Mouse (Mus musculus) telencephalon, adult 2 months (tissue): ENCODE measurements around the gene Scn5a.

ENCODE experiments used
- DNase-seq: peaks from one replicate; pipeline ENCODE4 v3.0.0-alpha.2; 2011; ENCODE audit warnings: low read depth, low spot score

The Scn5a gene

DNA sequence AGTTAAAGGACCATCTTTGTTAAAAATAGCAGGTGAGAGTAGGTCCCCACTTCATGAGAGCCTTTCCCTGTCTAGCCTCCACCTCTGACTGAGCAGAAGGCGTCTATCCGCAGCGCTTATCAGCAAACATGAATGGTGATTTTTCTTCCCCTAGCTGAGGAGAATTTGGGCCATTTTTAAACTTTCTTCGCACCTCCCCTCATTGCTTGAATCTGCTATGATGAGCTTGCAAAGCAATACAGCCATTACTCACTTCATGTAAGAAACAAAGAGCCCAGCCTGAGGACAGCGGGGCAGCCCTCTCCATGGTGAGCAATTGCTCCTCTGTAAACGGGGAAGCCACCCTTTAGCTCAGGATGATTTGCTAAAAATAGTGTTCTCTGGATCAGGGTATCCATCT is 14.0 kb downstream of the Scn5a start:
- peak; percentile 40 for DNase-seq

DNA sequence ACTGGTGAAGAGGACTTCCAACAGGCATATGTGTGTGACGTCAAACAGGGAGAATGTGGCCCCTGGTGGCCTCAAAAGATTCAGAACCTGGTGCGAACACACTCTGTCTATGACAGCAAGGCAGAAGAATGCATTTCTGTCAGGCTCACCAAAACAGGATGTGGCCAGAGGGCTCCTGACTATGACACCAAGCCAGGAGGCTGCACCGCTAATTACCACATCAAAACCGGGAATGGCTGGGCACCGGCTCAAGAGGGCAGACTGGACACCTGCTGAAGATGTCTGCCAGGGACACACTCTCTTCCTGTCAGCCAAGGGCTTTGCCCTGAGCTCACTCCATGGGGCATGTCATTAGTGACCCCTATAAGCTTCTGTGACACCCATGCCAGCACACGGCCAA is 15.2 kb downstream of the Scn5a start:
- DNase-seq: no peak

GRCm38 (mm10) chr9:119562256-119562655 is 16.6 kb downstream of the Scn5a start:
- no peak for DNase-seq

- no peak for DNase-seq
Observed at GRCm38 (mm10) chr9:119561746-119562145, 17.1 kb downstream of the Scn5a start.

- peak; percentile 51 for DNase-seq
Observed at GRCm38 (mm10) chr9:119559537-119560276, 19.1 kb downstream of the Scn5a start.

DNA sequence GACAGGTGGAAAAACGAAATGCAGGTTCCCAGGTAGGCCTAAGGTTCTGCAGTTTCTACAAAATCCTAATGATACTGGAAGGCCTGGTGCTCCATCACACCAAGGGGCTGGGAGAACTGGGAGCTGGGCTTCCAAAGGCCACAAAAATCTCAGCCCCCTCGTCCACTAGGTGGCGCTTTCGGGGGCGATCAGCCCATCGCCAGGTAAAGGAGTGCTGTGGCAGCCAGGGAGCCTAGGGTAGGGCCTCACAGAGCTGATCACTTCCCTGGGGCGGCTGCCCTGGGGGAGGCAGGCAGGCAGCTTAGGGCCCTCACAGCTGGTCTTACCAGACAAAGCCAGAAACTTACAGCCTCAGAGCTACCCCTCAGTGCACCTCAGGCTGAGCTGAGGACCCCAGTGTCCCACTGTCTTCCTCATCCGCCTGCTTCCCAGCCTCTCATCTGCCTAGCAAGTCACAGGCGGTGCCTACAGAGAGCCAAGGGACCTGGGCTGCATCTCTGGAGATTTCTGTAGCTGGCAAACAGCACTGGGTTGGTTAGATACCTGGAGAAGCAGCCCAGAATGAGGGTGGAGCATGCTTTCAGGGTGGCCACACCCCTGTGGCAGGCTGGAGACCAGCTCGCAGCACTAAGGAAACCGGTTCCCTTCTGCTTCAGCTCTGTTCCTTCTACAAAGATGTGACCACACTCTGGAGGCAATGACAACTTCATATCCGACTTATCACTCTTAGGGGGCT is 20.5 kb downstream of the Scn5a start:
- DNase-seq: no peak

DNA sequence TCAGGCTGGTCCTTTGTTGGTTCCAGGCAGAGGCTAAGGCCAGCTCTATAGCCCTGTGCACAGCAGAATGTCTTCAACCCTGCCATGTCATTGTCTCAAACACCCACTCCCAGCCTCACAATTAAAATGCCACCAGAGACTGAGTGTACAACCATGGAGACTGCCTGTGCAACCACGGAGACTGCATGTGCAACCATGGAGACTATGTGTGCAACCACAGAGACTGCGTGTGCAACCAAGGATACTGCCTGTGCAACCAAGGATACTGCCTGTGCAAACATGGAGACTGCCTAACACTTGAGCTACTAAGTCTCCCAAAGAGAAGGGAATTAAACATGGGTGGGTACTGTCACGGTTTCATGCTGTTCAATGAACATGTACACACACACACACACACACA is 22.8 kb downstream of the Scn5a start:
- DNase-seq: no peak

DNA sequence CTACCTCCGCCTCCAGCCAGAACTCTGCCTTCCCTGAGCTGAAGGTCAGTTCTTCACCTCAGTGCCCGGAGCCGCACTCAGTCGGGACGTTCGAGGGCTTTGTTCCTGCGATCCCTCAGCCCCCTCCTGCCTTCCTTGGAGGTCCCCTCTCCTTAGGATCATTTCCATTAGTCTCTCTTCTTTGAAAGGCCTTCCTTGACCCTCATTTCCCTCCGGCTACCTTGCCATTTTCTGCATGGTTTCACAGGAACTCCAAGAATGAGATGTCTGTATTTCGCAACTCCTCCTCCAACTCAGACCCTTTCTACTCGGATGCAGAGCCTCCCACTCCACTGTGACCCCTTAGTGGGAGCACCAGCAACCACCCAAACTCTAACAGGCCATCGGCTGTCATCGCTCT is 31.3 kb downstream of the Scn5a start:
- no peak for DNase-seq

DNA sequence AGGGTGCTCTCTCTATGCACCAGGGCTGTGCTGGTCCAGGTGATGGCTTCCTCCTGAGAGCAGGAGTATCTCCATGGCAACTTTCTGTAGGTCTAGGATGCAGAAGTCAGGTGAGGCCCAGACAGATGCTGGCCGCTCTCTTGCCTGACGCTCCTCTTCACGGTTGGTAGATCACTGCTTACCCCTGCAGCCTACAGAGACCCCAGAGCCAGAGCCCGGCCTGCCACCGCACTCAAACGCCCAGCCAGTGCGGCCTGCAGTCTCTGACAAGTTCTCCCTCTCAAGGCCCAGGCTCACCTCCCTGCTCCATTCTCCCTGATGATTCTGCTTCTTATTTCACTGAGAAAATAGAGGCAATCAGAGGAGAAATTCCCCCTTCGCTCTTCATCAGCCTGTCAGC is 31.7 kb downstream of the Scn5a start:
- DNase-seq: no peak

- no peak for DNase-seq
Observed at GRCm38 (mm10) chr9:119540726-119541125, 38.1 kb downstream of the Scn5a start.

- DNase-seq: no peak
Observed at GRCm38 (mm10) chr9:119537823-119538222, 41.0 kb downstream of the Scn5a start.

DNA sequence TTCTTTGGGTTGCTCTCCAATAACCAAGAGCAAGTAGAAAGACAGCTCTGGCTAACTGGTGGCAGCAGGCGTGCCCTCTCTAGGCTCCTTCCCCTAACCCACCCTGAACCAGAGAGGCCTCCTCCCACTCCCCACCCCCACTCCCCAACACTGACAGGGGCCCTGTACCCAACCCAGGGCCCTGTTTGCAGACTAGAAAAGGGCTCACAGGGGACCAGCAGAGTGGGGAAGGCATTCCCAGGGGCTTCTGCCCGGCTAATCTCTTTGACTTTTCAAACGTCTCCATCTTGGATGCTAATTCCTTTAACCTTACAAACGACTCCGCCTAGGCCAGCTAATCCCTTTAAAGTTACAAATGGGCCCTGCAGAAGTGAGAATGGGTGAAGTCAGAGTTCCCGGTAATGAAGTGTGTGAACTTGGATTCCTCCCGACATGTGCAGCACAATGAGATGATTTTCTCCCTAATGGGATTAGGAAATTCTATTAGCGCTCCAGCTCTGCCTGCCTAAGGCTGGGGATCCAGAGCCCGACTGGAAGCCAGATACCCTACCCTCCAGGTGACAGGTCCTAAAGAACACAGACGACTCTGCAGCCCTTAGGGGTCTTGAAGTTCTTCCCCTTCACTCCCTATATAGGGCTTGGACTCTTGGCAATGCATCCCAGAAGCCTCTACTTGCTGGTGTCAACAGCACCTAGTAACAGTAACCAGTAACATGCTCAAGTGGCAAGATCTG is 47.0 kb downstream of the Scn5a start:
- no peak for DNase-seq

- no peak for DNase-seq
Observed at GRCm38 (mm10) chr9:119524511-119524910, 54.3 kb downstream of the Scn5a start.

DNA sequence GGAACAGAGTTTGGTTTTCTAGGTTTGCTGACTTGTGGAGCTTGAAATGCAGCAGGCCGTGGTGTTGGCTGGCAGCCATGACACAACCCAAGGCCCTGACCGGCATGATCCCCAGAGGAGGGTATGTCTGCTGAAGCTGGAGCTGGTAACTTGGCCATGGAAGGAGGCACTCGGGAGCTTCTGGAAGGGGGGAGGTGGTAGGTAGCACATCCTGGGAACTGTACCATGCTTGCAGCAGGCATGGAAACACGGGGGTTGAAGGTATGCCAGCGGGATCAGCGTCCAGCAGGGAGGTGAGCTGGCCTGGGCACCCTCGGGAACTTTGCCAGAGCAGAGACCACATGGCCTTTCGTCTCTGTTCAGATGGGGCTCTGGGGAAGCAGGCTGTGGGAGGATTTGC is 55.5 kb downstream of the Scn5a start:
- DNase-seq: no peak

- DNase-seq: peak; percentile 17
Observed at GRCm38 (mm10) chr9:119519116-119519515, 59.7 kb downstream of the Scn5a start.

GRCm38 (mm10) chr9:119518177-119518576 is 60.6 kb downstream of the Scn5a start:
- DNase-seq: no peak

DNA sequence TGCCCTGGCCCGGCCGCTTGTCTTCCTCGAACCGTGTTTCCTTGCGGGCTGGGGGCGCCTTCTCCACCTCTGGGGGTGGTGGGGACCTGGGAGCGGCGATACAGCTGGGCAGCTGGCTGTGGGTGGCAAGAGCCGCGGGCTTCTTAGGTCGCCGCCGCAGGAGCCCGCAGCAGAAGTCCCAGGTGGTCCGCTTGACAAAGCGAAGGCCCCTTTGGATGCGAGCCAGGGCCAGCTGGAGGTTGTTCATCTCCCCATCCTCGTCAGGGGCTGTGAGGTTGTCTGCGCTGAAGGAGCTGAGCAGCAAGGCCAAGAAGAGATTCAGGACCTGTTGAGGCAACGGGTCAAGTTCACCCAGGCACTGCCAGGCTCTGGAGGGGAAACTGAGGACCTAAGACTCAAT is 61.3 kb downstream of the Scn5a start:
- DNase-seq: no peak

- DNase-seq: no peak
Observed at GRCm38 (mm10) chr9:119516815-119517214, 62.0 kb downstream of the Scn5a start.

GRCm38 (mm10) chr9:119515454-119515853 is 63.4 kb downstream of the Scn5a start:
- DNase-seq: no peak

DNA sequence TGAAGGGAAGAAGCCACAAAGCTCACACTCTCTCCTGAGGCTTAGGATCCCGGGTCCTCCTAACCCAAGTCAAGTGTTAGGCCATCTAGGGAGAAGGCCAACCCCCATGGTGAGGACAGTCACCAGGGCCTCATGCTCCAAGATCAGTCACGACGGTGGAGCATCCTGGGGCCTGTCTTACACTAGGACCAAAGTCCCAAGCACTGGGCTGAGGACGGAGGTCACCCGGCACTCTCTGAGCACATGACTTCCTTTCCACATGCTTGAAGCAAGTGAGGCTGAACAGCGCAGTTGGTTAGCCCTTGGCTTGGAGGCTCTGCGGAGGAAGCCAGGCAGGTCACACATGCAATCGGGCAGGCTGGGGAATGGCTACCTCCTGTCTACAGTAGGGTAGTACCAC is 63.8 kb downstream of the Scn5a start:
- no peak for DNase-seq

DNA sequence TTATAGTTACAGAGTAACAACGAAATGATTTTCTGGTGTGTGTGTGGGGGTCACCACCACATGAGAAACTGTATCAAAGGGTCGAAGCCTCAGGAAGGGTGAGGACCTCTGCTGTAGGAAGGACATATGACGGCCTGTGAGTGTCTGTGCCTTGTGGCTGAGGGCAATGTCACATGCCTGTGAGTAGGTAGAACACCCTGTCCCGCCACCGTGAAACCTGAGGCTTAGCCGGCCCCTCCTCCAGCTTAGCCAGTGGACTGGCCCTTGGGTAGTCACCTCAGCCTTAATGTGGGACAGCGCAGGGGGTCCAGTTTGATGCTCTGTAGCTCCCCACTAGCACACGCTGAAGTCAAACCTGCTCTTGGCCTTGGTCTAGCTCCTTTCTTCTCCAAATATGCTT is 65.0 kb downstream of the Scn5a start:
- no peak for DNase-seq

GRCm38 (mm10) chr9:119512993-119513392 is 65.8 kb downstream of the Scn5a start:
- no peak for DNase-seq

- peak; percentile 79 for DNase-seq
Observed at GRCm38 (mm10) chr9:119510902-119511301, 67.9 kb downstream of the Scn5a start.
